Mouse (Mus musculus) colon, adult 2 months (tissue): ENCODE measurements around the gene Atp6v1fnb. TPM values are rescaled to one million over a fixed set of nuclear protein-coding genes. Genes with fewer than 3 reads are reported as not detected.

ENCODE experiments used
- polyA plus RNA-seq: library from polyadenylated mRNA; depleted of rRNA; stranded (reverse); fragments of >200 nt; gene quantifications from 2 replicates; pipeline ENCODE4 v1.2.3, GENCODE M21; 2012; rRNA removed

The Atp6v1fnb gene
- not detected in 2 replicates for polyA plus RNA-seq

DNA sequence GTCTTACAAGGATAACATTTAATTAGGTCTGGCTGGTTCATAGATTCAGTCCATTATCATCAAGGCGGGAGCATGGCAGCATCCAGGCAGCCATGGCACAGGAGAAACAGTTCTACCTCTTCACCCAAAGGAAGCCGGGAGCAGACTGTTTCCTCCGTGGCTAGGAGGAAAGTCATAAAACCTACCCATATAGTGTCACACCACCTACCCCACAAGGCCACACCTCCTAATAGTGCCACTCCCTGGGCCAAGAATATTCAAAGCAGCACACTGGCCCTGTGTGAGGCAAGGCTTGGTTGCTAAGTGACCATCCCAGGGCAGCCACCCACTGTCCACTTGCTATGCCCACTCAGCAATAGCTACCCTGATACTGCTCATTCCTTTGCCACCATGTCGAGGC lies at the start of gene Atp6v1fnb:
TSS of gene Atp6v1fnb (plus strand) at position 301 of the 400 bp plus-strand sequence.

DNA sequence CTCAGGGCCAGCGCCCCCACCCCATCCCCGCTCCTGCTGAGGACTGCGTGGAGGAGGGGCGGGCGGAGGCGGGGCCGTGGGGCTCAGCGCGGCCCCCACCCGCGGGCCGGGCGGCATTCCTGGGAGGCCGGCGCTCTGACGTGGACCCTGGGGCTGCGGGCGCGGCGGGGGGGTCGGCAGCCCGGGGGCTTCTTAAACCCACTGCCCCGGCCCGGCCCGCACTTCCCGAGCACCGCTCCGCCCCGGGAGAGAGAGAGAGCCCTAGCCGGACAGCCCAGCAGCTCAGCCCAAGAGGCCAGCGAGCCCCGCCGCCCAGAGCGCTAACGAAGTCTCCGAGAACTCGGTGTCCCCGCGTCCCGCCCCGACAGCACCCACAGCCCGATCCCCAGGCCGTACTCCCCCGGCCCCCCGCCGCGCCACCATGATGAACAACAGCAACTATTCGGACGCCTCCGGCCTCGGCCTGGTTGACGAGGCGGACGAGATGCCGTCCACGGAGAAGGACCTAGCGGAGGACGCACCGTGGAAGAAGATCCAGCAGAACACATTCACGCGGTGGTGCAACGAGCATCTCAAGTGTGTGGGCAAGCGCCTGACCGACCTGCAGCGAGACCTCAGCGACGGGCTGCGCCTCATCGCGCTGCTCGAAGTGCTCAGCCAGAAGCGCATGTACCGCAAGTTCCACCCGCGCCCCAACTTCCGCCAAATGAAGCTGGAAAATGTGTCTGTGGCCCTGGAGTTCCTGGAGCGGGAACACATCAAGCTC lies 38.0 kb upstream of the Atp6v1fnb start, which contains the start of gene Flnc:
TSS of gene Flnc (plus strand) at position 219 of the 766 bp plus-strand sequence.

DNA sequence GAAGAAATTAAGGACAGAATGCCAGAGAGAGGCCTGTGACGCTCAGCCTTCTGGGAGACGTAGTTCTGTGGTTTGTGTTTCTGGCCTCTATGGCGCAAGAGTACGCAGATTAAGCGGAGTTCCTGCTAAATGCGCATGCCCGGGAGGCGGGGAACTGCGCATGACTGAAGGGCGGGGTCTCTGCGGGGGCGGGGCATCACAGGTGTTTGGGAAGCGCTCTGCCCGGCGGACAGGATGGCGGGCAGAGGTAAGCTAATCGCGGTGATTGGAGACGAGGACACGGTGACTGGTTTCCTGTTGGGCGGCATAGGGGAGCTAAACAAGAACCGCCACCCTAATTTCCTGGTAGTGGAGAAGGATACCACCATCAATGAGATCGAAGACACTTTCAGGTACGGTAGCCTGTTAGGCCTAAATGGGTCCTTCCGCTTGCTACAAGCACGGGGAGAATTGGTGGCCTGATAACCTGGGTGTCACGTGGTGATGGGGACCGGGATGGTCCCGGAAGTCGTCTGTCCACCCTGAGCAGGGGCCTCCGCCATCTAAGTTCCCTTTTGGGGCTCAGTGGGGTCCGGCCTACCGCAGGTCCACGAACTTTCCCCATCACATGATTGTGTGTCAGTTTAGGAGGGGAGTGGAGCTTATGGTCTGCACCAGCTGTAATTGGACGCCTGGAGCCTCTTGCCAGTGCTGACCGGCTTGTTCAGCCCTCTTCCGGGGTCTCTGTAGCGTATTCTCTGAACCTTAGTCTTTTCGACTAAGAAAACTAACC lies 3.5 kb upstream of the Atp6v1fnb start, which contains the start of gene Atp6v1f:
TSS of gene Atp6v1f (plus strand) at position 136 of the 772 bp plus-strand sequence.

DNA sequence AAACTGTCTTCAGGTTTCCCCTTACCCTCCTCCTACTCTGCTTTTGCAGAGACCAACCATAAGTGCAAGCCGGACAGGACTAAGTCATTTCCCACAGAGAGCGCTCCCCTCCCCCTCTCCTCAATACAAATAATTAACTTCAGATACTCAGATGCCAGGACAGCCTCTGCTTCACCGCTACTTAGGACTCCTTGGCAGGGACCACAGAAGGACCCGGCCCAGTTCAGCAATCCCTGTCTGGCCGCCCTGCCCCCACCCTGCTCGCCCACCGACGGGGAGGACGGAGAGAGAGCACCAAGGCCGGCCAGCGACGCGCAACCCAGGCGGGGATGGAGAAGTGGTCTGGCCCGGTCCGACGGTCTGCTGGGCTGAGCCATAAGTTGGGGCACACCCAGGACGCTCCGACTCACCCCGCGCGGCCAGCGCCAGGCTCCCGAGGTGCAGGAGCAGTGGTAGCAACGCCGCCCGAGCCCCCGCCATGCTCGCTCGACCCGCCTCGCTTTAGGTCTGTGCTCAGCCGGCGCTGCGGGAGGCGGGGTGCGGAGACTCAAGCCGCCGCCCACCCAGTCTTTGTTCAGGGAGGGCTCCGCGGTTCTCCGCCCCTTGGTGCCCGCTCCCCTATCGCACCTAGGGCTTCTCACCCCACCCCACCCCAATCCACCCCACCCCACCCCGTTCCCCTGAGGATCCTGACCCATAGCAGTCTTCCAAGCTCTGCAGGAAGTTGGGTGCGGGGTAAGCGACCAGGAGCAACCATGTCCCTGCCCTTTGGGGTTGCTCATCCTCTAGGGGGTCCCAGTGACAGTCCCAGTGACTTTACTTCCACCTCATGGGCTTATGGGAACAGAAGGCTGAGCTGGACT lies 36.4 kb downstream of the Atp6v1fnb start, which contains the start of gene Kcp:
TSS of gene Kcp (minus strand) at position 506 of the 863 bp plus-strand sequence.

Other genes starting within 250 kb of the Atp6v1fnb start
- 21.9 and 23.0 TPM in 2 replicates for gene Hilpda, start 198.9 kb upstream of the Atp6v1fnb start, polyA plus RNA-seq
- 0.41 and 0.78 TPM in 2 replicates for gene Fam71f2, start 191.8 kb upstream of the Atp6v1fnb start, polyA plus RNA-seq
- gene Fam71f1, start 152.3 kb upstream of the Atp6v1fnb start, polyA plus RNA-seq, result not detected in 2 replicates
- 25.7 and 30.6 TPM in 2 replicates for gene Calu, start 123.4 kb upstream of the Atp6v1fnb start, polyA plus RNA-seq
- gene Opn1sw, start 83.0 kb upstream of the Atp6v1fnb start, polyA plus RNA-seq, result 0.68 and 1.1 TPM in 2 replicates
- gene Ccdc136, start 75.1 kb upstream of the Atp6v1fnb start, polyA plus RNA-seq, result 5.4 and 5.8 TPM in 2 replicates
- 25.2 and 42.0 TPM in 2 replicates for gene Flnc, start 38.2 kb upstream of the Atp6v1fnb start, polyA plus RNA-seq
- gene Atp6v1f, start 3.7 kb upstream of the Atp6v1fnb start, polyA plus RNA-seq, result 194 and 270 TPM in 2 replicates
- gene Kcp, start 36.5 kb downstream of the Atp6v1fnb start, polyA plus RNA-seq, result 14.1 and 15.6 TPM in 2 replicates
- gene Irf5, start 55.2 kb downstream of the Atp6v1fnb start, polyA plus RNA-seq, result 16.5 and 16.6 TPM in 2 replicates
- gene Tnpo3, start 138.4 kb downstream of the Atp6v1fnb start, polyA plus RNA-seq, result 36.1 and 60.5 TPM in 2 replicates
- gene Tspan33, start 222.8 kb downstream of the Atp6v1fnb start, polyA plus RNA-seq, result 33.6 and 36.2 TPM in 2 replicates